Mouse (Mus musculus) MEL (cell line): ENCODE measurements around the gene Tgfbr3. TPM values are rescaled to one million over a fixed set of nuclear protein-coding genes. Genes with fewer than 3 reads are reported as not detected.

ENCODE experiments used
- DNase-seq: peaks from one replicate; pipeline ENCODE4 v3.0.0; 2011; ENCODE audit warnings: low read depth, low spot score
- H3K27ac ChIP-seq: 2 replicates; pipeline ENCODE4 v1.5.1; 2012; ENCODE audit warnings: low read depth, mild to moderate bottlenecking, control low read depth, low read length, moderate library complexity; ENCODE audit not compliant: control insufficient read depth
- H3K27me3 ChIP-seq, 2 experiments: fragments of 150-350 bp in 1 of 2; sonication (generic) in 1 of 2; 2 replicates each; pipeline ENCODE4 v1.6.1; 2012; ENCODE audit warnings: low read length in 2 of 2, mild to moderate bottlenecking in 2 of 2, improper control_type of control experiment in 1 of 2, moderate library complexity in 1 of 2; ENCODE audit not compliant: insufficient read depth in 2 of 2, control insufficient read depth in 1 of 2
- H3K36me3 ChIP-seq, 2 experiments: 2 replicates each; pipeline ENCODE4 v1.6.1; 2012 to 2014; ENCODE audit warnings: low read length in 2 of 2, improper control_type of control experiment in 1 of 2, inconsistent platforms in 1 of 2, mild to moderate bottlenecking in 1 of 2; ENCODE audit not compliant: insufficient read depth in 2 of 2, control insufficient read depth in 1 of 2
- H3K4me1 ChIP-seq, 2 experiments: fragments of 150-350 bp in 1 of 2; sonication (generic) in 1 of 2; 2 replicates each; pipeline ENCODE4 v1.6.1; 2012; ENCODE audit warnings: low read length in 2 of 2, improper control_type of control experiment in 1 of 2, mild to moderate bottlenecking in 1 of 2; ENCODE audit not compliant: insufficient read depth in 2 of 2, control insufficient read depth in 1 of 2
- H3K4me3 ChIP-seq, 2 experiments: fragments of 150-350 bp in 1 of 2; sonication (generic) in 1 of 2; 2 replicates each; pipeline ENCODE4 v1.5.1; 2012; ENCODE audit warnings: low read depth in 2 of 2, low read length in 2 of 2, mild to moderate bottlenecking in 2 of 2, moderate library complexity in 2 of 2, control low read depth in 1 of 2, improper control_type of control experiment in 1 of 2; ENCODE audit not compliant: control insufficient read depth in 1 of 2, insufficient read depth in 1 of 2
- H3K79me2 ChIP-seq: 2 replicates; pipeline ENCODE4 v1.6.1; 2012; ENCODE audit warnings: mild to moderate bottlenecking, low read length, moderate library complexity; ENCODE audit not compliant: control insufficient read depth, poor library complexity, insufficient read depth
- H3K9ac ChIP-seq: 2 replicates; pipeline ENCODE4 v1.6.1; 2012; ENCODE audit warnings: low read depth, mild to moderate bottlenecking, control low read depth, low read length, moderate library complexity; ENCODE audit not compliant: control insufficient read depth, poor library complexity, severe bottlenecking
- H3K9me3 ChIP-seq: fragments of 150-350 bp; sonication (generic); replicated peaks from 2 replicates; pipeline ENCODE4 v1.6.1; 2012; ENCODE audit warnings: mild to moderate bottlenecking, low read length, improper control_type of control experiment, moderate library complexity; ENCODE audit not compliant: insufficient read depth
- BHLHE40 ChIP-seq: IDR thresholded peaks from 2 replicates; pipeline ENCODE4 v1.6.1; 2012; ENCODE audit warnings: low read depth, mild to moderate bottlenecking, inconsistent platforms, low read length, improper control_type of control experiment, borderline replicate concordance
- CHD1 ChIP-seq: IDR thresholded peaks from 2 replicates; pipeline ENCODE4 v1.6.1; 2012; ENCODE audit warnings: low read depth, mild to moderate bottlenecking, inconsistent platforms, low read length, improper control_type of control experiment
- CTCF ChIP-seq, 3 experiments: IDR thresholded peaks in 2 of 3; conservative IDR thresholded peaks in 1 of 3; 2 replicates each; pipeline ENCODE4 v1.5.1; 2011 to 2012; ENCODE audit warnings: low read length in 3 of 3, low read depth in 2 of 3, mild to moderate bottlenecking in 2 of 3, improper control_type of control experiment in 1 of 3, inconsistent platforms in 1 of 3, mixed read lengths in 1 of 3, moderate library complexity in 1 of 3; ENCODE audit not compliant: control insufficient read depth in 1 of 3, insufficient read depth in 1 of 3, poor library complexity in 1 of 3, severe bottlenecking in 1 of 3
- ELF1 ChIP-seq: IDR thresholded peaks from 2 replicates; pipeline ENCODE4 v1.6.1; 2014; ENCODE audit warnings: low read depth, mild to moderate bottlenecking, inconsistent platforms, low read length, improper control_type of control experiment, moderate library complexity
- EP300 ChIP-seq, 2 experiments: IDR thresholded peaks; 2 replicates each; pipeline ENCODE4 v1.6.1; 2011; ENCODE audit warnings: improper control_type of control experiment in 2 of 2, low read length in 2 of 2, low read depth in 1 of 2, mild to moderate bottlenecking in 1 of 2
- GATA1 ChIP-seq: IDR thresholded peaks from 2 replicates; pipeline ENCODE4 v1.6.1; 2011; ENCODE audit warnings: low read depth, low read length, improper control_type of control experiment
- HCFC1 ChIP-seq: IDR thresholded peaks from 2 replicates; pipeline ENCODE4 v1.6.1; 2012; ENCODE audit warnings: low read depth, mild to moderate bottlenecking, inconsistent platforms, low read length, improper control_type of control experiment, moderate library complexity
- KAT2A ChIP-seq: conservative IDR thresholded peaks from 2 replicates; pipeline ENCODE4 v1.6.1; 2012; ENCODE audit warnings: low read depth, low read length, improper control_type of control experiment, inconsistent platforms
- MAZ ChIP-seq: IDR thresholded peaks from 2 replicates; pipeline ENCODE4 v1.6.1; 2012; ENCODE audit warnings: low read depth, mild to moderate bottlenecking, inconsistent platforms, low read length, improper control_type of control experiment
- MEF2A ChIP-seq: IDR thresholded peaks from 2 replicates; pipeline ENCODE4 v1.6.1; 2014; ENCODE audit warnings: low read depth, mild to moderate bottlenecking, inconsistent platforms, low read length, improper control_type of control experiment; ENCODE audit not compliant: poor library complexity, insufficient replicate concordance, severe bottlenecking; ENCODE audit errors: extremely low read depth
- MYC ChIP-seq: IDR thresholded peaks from 2 replicates; pipeline ENCODE4 v1.6.1; 2011; ENCODE audit warnings: low read depth, mild to moderate bottlenecking, low read length, improper control_type of control experiment, moderate library complexity
- NRF1 ChIP-seq: IDR thresholded peaks from 2 replicates; pipeline ENCODE4 v1.6.1; 2014; ENCODE audit warnings: low read depth, mild to moderate bottlenecking, inconsistent platforms, low read length, improper control_type of control experiment, moderate library complexity; ENCODE audit not compliant: poor library complexity, insufficient read depth, severe bottlenecking
- POLR2AphosphoS5 ChIP-seq: IDR thresholded peaks from 2 replicates; pipeline ENCODE4 v1.6.1; 2012; ENCODE audit warnings: low read depth, borderline replicate concordance, mild to moderate bottlenecking, inconsistent platforms, low read length, moderate library complexity, mixed read lengths
- SIN3A ChIP-seq: IDR thresholded peaks from 2 replicates; pipeline ENCODE4 v1.6.1; 2012; ENCODE audit warnings: low read length, improper control_type of control experiment, inconsistent platforms
- SMC3 ChIP-seq: IDR thresholded peaks from 2 replicates; pipeline ENCODE4 v1.6.1; 2011; ENCODE audit warnings: low read depth, low read length, improper control_type of control experiment
- TBP ChIP-seq: IDR thresholded peaks from 2 replicates; pipeline ENCODE4 v1.8.0; 2011; ENCODE audit warnings: low read depth, low read length, improper control_type of control experiment
- TCF12 ChIP-seq: IDR thresholded peaks from 2 replicates; pipeline ENCODE4 v1.6.1; 2014; ENCODE audit warnings: low read depth, mild to moderate bottlenecking, inconsistent platforms, low read length, improper control_type of control experiment, moderate library complexity
- USF1 ChIP-seq: IDR thresholded peaks from 2 replicates; pipeline ENCODE4 v1.6.1; 2014; ENCODE audit warnings: low read depth, mild to moderate bottlenecking, inconsistent platforms, low read length, improper control_type of control experiment, moderate library complexity
- USF2 ChIP-seq, 2 experiments: IDR thresholded peaks; 2 replicates each; pipeline ENCODE4 v1.6.1; 2011 to 2012; ENCODE audit warnings: improper control_type of control experiment in 2 of 2, low read length in 2 of 2, borderline replicate concordance in 1 of 2, inconsistent platforms in 1 of 2, low read depth in 1 of 2, mild to moderate bottlenecking in 1 of 2; ENCODE audit not compliant: insufficient read depth in 1 of 2
- ZKSCAN1 ChIP-seq: IDR thresholded peaks from 2 replicates; pipeline ENCODE4 v1.6.1; 2012; ENCODE audit warnings: low read depth, mild to moderate bottlenecking, inconsistent platforms, low read length, improper control_type of control experiment, moderate library complexity
- ZNF384 ChIP-seq: IDR thresholded peaks from 2 replicates; pipeline ENCODE4 v1.6.1; 2012; ENCODE audit warnings: low read depth, mild to moderate bottlenecking, inconsistent platforms, low read length, improper control_type of control experiment
- polyA plus RNA-seq, 2 experiments: library from polyadenylated mRNA; stranded (reverse) in 1 of 2; unstranded in 1 of 2; fragments of >175 nt in 1 of 2; fragments of >200 nt in 1 of 2; gene quantifications; 2 replicates each; pipeline versions ENCODE4 v1.2.1 to v1.2.4; 2012; ENCODE audit warnings: low replicate concordance in 2 of 2, low read depth in 1 of 2; ENCODE audit not compliant: insufficient read length in 2 of 2, insufficient read depth in 1 of 2, missing spikeins in 1 of 2
- total RNA-seq: library from RNA; depleted of rRNA; stranded (reverse); fragments of 300-350 nt; gene quantifications from 2 replicates; pipeline ENCODE4 v1.2.3, GENCODE M21; 2012

The Tgfbr3 gene
- total and polyA plus RNA-seq, 3 experiments = 3.0 to 5.9 TPM; not detected in 1

GRCm38 (mm10) chr5:107156096-107156495 is 133.3 kb downstream of the Tgfbr3 start:
- H3K27me3 ChIP-seq = no peaks in the 10 kb centered on the region
- H3K9ac ChIP-seq = no peak overlapping the region
- H3K9me3 ChIP-seq = no peaks in the 10 kb centered on the region
- DNase-seq = no peak
- no peaks in the 10 kb centered on the region for H3K79me2 ChIP-seq
- H3K27ac ChIP-seq = no peak overlapping the region
- TF ChIP-seq GATA1 (no peak), NRF1 (no peak), ZKSCAN1 (no peak), SMC3 (no peak), EP300 (IDR thresholded peaks at IDR 0.05; ENCODE audit: low read depth in 1 of 2, low read length in 2 of 2) (no peak), KAT2A (no peak), ELF1 (no peak), TBP (no peak), MEF2A (no peak), HCFC1 (no peak), MAZ (no peak)
- no peaks in the 10 kb centered on the region; a peak in 1 of 4 replicates for H3K36me3 ChIP-seq
- H3K4me1 ChIP-seq = no peaks in the 10 kb centered on the region
- H3K4me3 ChIP-seq = no peak overlapping the region

DNA sequence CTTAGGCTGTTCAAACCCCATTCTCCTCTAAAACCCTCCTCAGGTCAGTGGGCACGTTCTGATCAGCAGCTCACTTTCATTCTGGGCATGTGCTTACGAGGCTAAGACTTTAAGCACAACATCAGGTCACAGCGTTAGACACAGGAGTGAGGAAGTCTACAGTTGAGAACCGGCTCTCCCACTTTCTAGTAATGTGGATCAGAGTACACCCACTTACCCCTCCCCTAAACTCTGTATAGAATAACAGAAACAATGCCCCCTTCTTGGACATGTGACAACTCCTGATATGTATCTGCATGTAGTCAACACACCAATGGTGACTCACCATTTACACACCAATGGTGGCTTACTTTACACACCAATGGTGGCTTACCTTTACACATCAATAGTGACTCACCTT is 136.4 kb downstream of the Tgfbr3 start:
- TF ChIP-seq SIN3A (no peak), USF2 (IDR thresholded peaks at IDR 0.05; ENCODE audit: borderline replicate concordance in 1 of 2, insufficient read depth in 1 of 2, low read depth in 1 of 2, low read length in 2 of 2) (no peak), BHLHE40 (no peak), TCF12 (no peak), USF1 (no peak), NRF1 (no peak), ZNF384 (no peak), POLR2AphosphoS5 (no peak), ZKSCAN1 (no peak), CHD1 (no peak), CTCF (IDR thresholded peaks at IDR 0.05 in 2 of 3, conservative IDR thresholded peaks at IDR 0.05 in 1 of 3; ENCODE audit: control insufficient read depth in 1 of 3, insufficient read depth in 1 of 3, low read depth in 2 of 3, low read length in 3 of 3, poor library complexity in 1 of 3, severe bottlenecking in 1 of 3) (no peak), MYC (no peak), ELF1 (no peak)
- TF ChIP-seq, all 39 proteins: peak for 0
- DNase-seq = no peak
- H3K27me3 ChIP-seq = no peaks in the 10 kb centered on the region
- H3K36me3 ChIP-seq = peaks cover 0 to 6% of the 10 kb centered on the region in 2 experiments; a peak in 3 of 4 replicates
- H3K4me1 ChIP-seq = peaks cover 0 to 5% of the 10 kb centered on the region in 2 experiments
- no peaks in the 10 kb centered on the region for H3K79me2 ChIP-seq
- no peak overlapping the region for H3K9ac ChIP-seq
- no peaks in the 10 kb centered on the region for H3K9me3 ChIP-seq
- H3K27ac ChIP-seq = no peak overlapping the region
- no peak overlapping the region for H3K4me3 ChIP-seq
